Mouse (Mus musculus): ENCODE measurements around the gene Ak9. TPM values are rescaled to one million over a fixed set of nuclear protein-coding genes. Genes with fewer than 3 reads are reported as not detected.

The Ak9 gene
- total and polyA plus RNA-seq, 3 experiments = 0.21 TPM; not detected in 2

DNA sequence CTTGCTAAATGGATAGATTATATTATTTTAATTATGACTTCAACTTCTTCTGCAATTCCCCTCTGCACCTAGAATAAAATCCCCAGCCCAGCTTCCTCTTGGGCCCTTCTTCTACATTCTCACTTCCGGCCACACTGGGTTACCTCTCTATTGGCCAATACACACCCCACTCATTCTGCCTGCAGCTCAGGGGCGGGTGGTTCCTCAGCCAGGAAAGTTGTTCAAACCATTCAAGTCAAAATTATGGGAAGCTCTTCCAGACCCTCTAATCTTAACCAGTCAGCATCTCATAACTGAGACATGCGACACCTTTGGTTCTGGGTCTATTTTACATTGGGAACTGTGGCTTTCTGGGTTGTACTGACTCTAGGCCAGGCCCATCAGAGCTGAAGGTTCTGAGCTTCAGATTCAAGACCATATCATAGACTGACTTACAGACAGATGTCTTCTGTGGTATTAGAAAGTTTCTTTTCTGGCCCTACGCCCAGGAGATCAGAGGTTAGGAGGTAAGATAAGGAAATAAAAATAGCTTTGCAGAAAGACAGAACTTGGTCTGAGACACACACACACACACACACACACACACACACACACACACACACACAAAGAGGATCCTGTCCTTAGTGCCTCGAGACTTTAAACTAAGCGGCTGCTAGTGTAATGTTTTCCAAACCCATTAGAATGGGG is 170.1 kb downstream of the Ak9 start (continued):
- TF ChIP-seq ZNF384 (IDR thresholded peaks at IDR 0.05; ENCODE audit: low read depth, low read length) (no peak; the same call in 1 of the 2 replicates), ETS1 (IDR thresholded peaks at IDR 0.05; ENCODE audit: low read depth, low read length) (peak; percentile 97), MAZ (IDR thresholded peaks at IDR 0.05; ENCODE audit: low read depth, low read length) (peak; percentile 68; the same call in 1 of the 2 replicates), ZC3H11A (IDR thresholded peaks at IDR 0.05; ENCODE audit: low read depth, low read length) (no peak; the same call in 1 of the 2 replicates), MYC (IDR thresholded peaks at IDR 0.05; ENCODE audit: low read depth, low read length) (no peak; the same call in 1 of the 2 replicates)

DNA sequence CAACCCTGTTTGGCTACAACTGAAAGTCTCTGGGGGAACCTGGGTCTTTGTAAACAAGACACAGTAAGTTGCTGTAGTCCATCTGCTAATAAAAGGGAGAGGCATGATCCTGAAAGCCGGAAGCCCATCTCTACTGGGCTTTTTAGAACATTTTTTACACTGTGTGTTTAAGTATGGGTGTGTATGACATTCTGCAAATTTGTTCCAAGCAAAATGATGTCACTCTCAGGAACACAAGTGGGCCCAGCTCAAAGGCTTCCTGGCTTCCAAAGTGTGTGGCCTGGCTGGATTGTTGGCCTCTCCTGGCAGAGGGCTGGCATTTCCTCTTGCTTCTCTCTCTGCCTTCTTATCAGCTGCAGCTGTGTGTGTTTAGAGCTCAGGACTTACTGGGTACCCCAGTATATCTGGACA is 171.2 kb downstream of the Ak9 start:
- DNase-seq (ENCODE audit: low read depth, low spot score) = peak; percentile 44
- TF ChIP-seq ZMIZ1 (IDR thresholded peaks at IDR 0.05; ENCODE audit: low read depth, low read length) = no peak
- TF ChIP-seq ETS1 (IDR thresholded peaks at IDR 0.05; ENCODE audit: low read depth, low read length) = peak; percentile 66
- peak; percentile 68 for TF ChIP-seq TAL1 (IDR thresholded peaks at IDR 0.05; ENCODE audit: low read length)
- peak; percentile 71 for TF ChIP-seq TCF12 (IDR thresholded peaks at IDR 0.05; ENCODE audit: low read depth, low read length)
- TF ChIP-seq MEF2A (IDR thresholded peaks at IDR 0.05; ENCODE audit: extremely low read depth, insufficient replicate concordance, low read depth, low read length, poor library complexity, severe bottlenecking) = 0 out of 2 replicates have a peak, but pooled peaks have one; percentile 41
- TF ChIP-seq EP300 (IDR thresholded peaks at IDR 0.05; ENCODE audit: low read depth in 1 of 2, low read length in 2 of 2) = peak; percentile 43 to 60
- no peak for TF ChIP-seq CHD1 (IDR thresholded peaks at IDR 0.05; ENCODE audit: low read depth, low read length)
- TF ChIP-seq GATA1 (IDR thresholded peaks at IDR 0.05; ENCODE audit: low read depth, low read length) = peak; percentile 70
- no peak for TF ChIP-seq ZKSCAN1 (IDR thresholded peaks at IDR 0.05; ENCODE audit: low read depth, low read length)
- peak; percentile 47; the same call in 1 of the 2 replicates for TF ChIP-seq MXI1 (IDR thresholded peaks at IDR 0.05; ENCODE audit: low read depth, low read length)
- H3K9me3 ChIP-seq (replicated peaks; ENCODE audit: insufficient read depth, low read length) = no peaks in the 10 kb centered on the region
- H3K4me3 ChIP-seq (ENCODE audit: control insufficient read depth in 1 of 2, insufficient read depth in 1 of 2, low read depth in 2 of 2, low read length in 2 of 2) = no peak overlapping the region
- peak overlapping the region; percentile 31 for H3K9ac ChIP-seq (ENCODE audit: control insufficient read depth, low read depth, low read length, poor library complexity, severe bottlenecking)
- H3K36me3 ChIP-seq (ENCODE audit: control insufficient read depth in 1 of 2, insufficient read depth in 2 of 2, low read length in 2 of 2) = peaks cover 0 to 29% of the 10 kb centered on the region in 2 experiments; a peak in 2 of 4 replicates
- peak overlapping the region; percentile 55 for H3K27ac ChIP-seq (ENCODE audit: control insufficient read depth, low read depth, low read length)
- peaks cover 18 to 38% of the 10 kb centered on the region in 2 experiments for H3K4me1 ChIP-seq (ENCODE audit: control insufficient read depth in 1 of 2, insufficient read depth in 2 of 2, low read length in 2 of 2)
- no peaks in the 10 kb centered on the region for H3K79me2 ChIP-seq (ENCODE audit: control insufficient read depth, insufficient read depth, low read length, poor library complexity)
- no peaks in the 10 kb centered on the region for H3K27me3 ChIP-seq (ENCODE audit: control insufficient read depth in 1 of 2, insufficient read depth in 2 of 2, low read length in 2 of 2)

Measured in MEL (cell line).